Mouse (Mus musculus): ENCODE results near the gene Sdccag8. TPM values are rescaled to one million over a fixed set of nuclear protein-coding genes. Genes with fewer than 3 reads are reported as not detected.

Sdccag8 gene
- total RNA-seq, 2 experiments from 2014 or later = 7.2 to 7.6 TPM

DNA sequence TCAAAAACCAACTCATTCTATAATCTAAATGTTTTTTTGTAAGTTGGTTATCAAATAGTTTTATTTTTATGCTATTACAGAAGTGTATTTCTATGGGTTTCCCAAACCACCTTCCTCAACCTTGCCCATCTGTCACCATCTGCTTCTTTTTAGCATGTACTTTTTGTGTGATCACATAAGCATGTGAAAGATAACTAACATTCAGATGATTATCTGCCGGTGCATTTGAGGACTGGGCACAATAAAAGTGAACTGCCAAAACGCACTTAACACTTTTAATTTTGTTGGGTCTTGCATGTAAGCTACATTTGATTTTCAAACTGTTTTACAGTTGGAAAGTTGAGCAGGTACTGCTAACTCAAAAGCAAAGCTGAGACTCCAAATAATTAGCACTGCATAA lies 240.4 kb downstream of the Sdccag8 start:
- no peak for DNase-seq

DNA sequence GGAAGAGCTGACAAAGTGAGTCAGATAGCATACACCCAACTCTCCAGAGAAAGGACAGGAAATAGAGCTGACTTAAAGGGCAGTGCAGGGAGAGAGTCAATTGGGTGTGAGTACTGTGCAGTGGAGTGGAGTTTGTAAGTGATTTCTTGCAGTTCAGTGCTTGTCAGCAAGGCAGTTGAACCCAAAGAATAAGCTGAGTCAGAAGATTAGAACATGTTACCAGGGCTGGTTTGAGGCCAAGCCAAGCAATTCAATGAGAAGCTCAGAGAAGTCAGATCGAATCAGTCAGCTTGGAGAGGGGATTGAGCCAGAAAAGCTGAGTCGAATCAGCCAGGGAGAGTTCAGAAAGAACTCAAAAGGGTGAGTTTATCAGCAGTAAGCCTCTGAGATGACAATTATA lies 247.3 kb downstream of the Sdccag8 start:
- DNase-seq = no peak

- DNase-seq = no peak
Observed at GRCm38 (mm10) chr1:177065732-177066131, 251.3 kb downstream of the Sdccag8 start.

DNA sequence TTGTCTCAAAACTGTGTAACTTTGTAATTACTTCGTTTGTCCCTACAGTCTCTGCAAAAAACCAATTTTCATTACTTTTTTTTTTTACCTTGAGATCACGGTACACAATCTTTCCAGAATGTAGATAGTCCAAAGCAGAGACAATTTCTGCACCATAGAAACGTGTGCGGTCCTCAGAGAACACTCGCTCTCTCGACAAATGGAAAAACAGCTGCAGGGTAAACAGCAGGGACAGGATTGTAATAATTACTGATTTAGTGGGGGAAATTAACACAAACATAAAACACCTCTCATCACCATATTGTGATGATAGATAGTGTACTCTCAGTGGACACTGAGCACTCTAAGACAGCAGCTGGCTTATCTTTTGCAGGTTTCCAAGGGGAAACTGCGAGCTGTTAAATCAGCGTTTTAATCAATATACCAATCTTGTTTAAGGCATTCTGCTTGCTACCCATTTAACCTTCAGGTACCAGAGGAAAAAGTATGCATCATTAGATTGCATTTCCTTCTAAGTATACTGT lies 252.7 kb downstream of the Sdccag8 start:
- no peak for DNase-seq

- DNase-seq = no peak
Observed at GRCm38 (mm10) chr1:177069161-177069560, 254.7 kb downstream of the Sdccag8 start.

Small RNA genes lying within 50 kb of the gene (microRNA-seq; reads per million reads assigned to microRNA genes)
- 0 reads per million in 2 experiments for gene Gm25993
- 133 to 138 reads per million in 2 experiments for gene Mir350

Other genes starting within 250 kb of the Sdccag8 start
- gene Cep170, start 593 bp upstream of the Sdccag8 start, total RNA-seq (2021) = 10 to 100 TPM; 23.6 to 32.7 TPM